Mouse (Mus musculus): ENCODE measurements around the gene Bcar1. TPM values are rescaled to one million over a fixed set of nuclear protein-coding genes. Genes with fewer than 3 reads are reported as not detected.
A peak's percentile ranks its signal among the peaks of the same experiment; 100 is the strongest.

The Bcar1 gene
- polyA plus RNA-seq, 1 experiment from 2014 or later: 39.5 TPM

GRCm38 (mm10) chr8:111727553-111727952, 16.1 kb downstream of the Bcar1 start:
- Histone ChIP-seq H3K9me3 (no peaks in the 10 kb centered on the region), H3K27me3 (no peaks in the 10 kb centered on the region), H3K9ac (replicated peaks) (no peak overlapping the region), H3K4me2 (no peak overlapping the region), H3K4me3 (replicated peaks) (no peak overlapping the region), H3K27ac (no peak overlapping the region), H3K36me3 (no peaks in the 10 kb centered on the region), H3K4me1 (replicated peaks) (peaks cover 46% of the 10 kb centered on the region)
- 63% methylated on average over 4 of the region's 4 CpGs for WGBS
- no peak for ATAC-seq (ENCODE audit: insufficient number of reproducible peaks, insufficient read depth, low FRiP score, low TSS enrichment, low read depth)

- peaks cover 41% of the 10 kb centered on the region for H3K4me1 ChIP-seq (replicated peaks)
- peak overlapping the region; percentile 70; the same call in 1 of the 2 replicates for H3K27ac ChIP-seq
- no peak overlapping the region for H3K4me3 ChIP-seq (replicated peaks)
- no peak for ATAC-seq (ENCODE audit: insufficient number of reproducible peaks, insufficient read depth, low FRiP score, low TSS enrichment, low read depth)
- WGBS: 66% methylated on average over 7 of the region's 7 CpGs
- no peaks in the 10 kb centered on the region for H3K9me3 ChIP-seq
- H3K27me3 ChIP-seq: no peaks in the 10 kb centered on the region
- peaks cover 1% of the 10 kb centered on the region; the same call in 1 of the 2 replicates for H3K36me3 ChIP-seq
- H3K4me2 ChIP-seq: no peak overlapping the region
- peak overlapping the region; percentile 40 for H3K9ac ChIP-seq (replicated peaks)
Observed at GRCm38 (mm10) chr8:111726102-111726900, 17.3 kb downstream of the Bcar1 start.

- H3K4me2 ChIP-seq: no peak overlapping the region
- no peaks in the 10 kb centered on the region for H3K9me3 ChIP-seq
- H3K27ac ChIP-seq: no peak overlapping the region
- H3K36me3 ChIP-seq: peaks cover 11% of the 10 kb centered on the region
- H3K4me3 ChIP-seq (replicated peaks): no peak overlapping the region
- H3K27me3 ChIP-seq: no peaks in the 10 kb centered on the region
- no peak for ATAC-seq (ENCODE audit: insufficient number of reproducible peaks, insufficient read depth, low FRiP score, low TSS enrichment, low read depth)
- H3K9ac ChIP-seq (replicated peaks): no peak overlapping the region
- peaks cover 31% of the 10 kb centered on the region for H3K4me1 ChIP-seq (replicated peaks)
- WGBS: 90% methylated on average over 6 of the region's 6 CpGs
Observed at GRCm38 (mm10) chr8:111725341-111725740, 18.3 kb downstream of the Bcar1 start.

- H3K9me3 ChIP-seq: no peaks in the 10 kb centered on the region
- no peak overlapping the region for H3K4me2 ChIP-seq
- no peak overlapping the region for H3K4me3 ChIP-seq (replicated peaks)
- peaks cover 18% of the 10 kb centered on the region for H3K4me1 ChIP-seq (replicated peaks)
- no peaks in the 10 kb centered on the region for H3K27me3 ChIP-seq
- H3K9ac ChIP-seq (replicated peaks): no peak overlapping the region
- ATAC-seq (ENCODE audit: insufficient number of reproducible peaks, insufficient read depth, low FRiP score, low TSS enrichment, low read depth): no peak
- WGBS: 58% methylated on average over 4 of the region's 4 CpGs
- peaks cover 56% of the 10 kb centered on the region for H3K36me3 ChIP-seq
- no peak overlapping the region for H3K27ac ChIP-seq
Observed at GRCm38 (mm10) chr8:111720115-111720544, 23.5 kb downstream of the Bcar1 start.

- H3K4me2 ChIP-seq: no peak overlapping the region
- H3K9me3 ChIP-seq: no peaks in the 10 kb centered on the region
- no peak for ATAC-seq (ENCODE audit: insufficient number of reproducible peaks, insufficient read depth, low FRiP score, low TSS enrichment, low read depth)
- no peaks in the 10 kb centered on the region for H3K27me3 ChIP-seq
- H3K4me3 ChIP-seq (replicated peaks): no peak overlapping the region
- no peak overlapping the region for H3K27ac ChIP-seq
- H3K4me1 ChIP-seq (replicated peaks): peaks cover 16% of the 10 kb centered on the region
- WGBS: 63% methylated on average over 5 of the region's 5 CpGs
- H3K36me3 ChIP-seq: peaks cover 68% of the 10 kb centered on the region
- H3K9ac ChIP-seq (replicated peaks): no peak overlapping the region
Observed at GRCm38 (mm10) chr8:111718937-111719336, 24.7 kb downstream of the Bcar1 start.

GRCm38 (mm10) chr8:111717866-111718265, 25.7 kb downstream of the Bcar1 start:
- Histone ChIP-seq H3K9ac (replicated peaks) (no peak overlapping the region), H3K36me3 (peaks cover 78% of the 10 kb centered on the region), H3K4me1 (replicated peaks) (peaks cover 16% of the 10 kb centered on the region), H3K9me3 (no peaks in the 10 kb centered on the region), H3K4me3 (replicated peaks) (no peak overlapping the region), H3K27ac (peak overlapping the region; percentile 46; the same call in 1 of the 2 replicates), H3K4me2 (no peak overlapping the region), H3K27me3 (no peaks in the 10 kb centered on the region)
- ATAC-seq (ENCODE audit: insufficient number of reproducible peaks, insufficient read depth, low FRiP score, low TSS enrichment, low read depth): no peak
- 83% methylated on average over 6 of the region's 6 CpGs for WGBS

- Histone ChIP-seq H3K4me1 (replicated peaks) (peaks cover 16% of the 10 kb centered on the region), H3K9ac (replicated peaks) (peak overlapping the region; percentile 5; the same call in 1 of the 2 replicates), H3K27me3 (no peaks in the 10 kb centered on the region), H3K36me3 (peaks cover 83% of the 10 kb centered on the region), H3K9me3 (no peaks in the 10 kb centered on the region), H3K4me3 (replicated peaks) (no peak overlapping the region), H3K27ac (peak overlapping the region; percentile 46), H3K4me2 (no peak overlapping the region)
- ATAC-seq (ENCODE audit: insufficient number of reproducible peaks, insufficient read depth, low FRiP score, low TSS enrichment, low read depth): no peak
- 89% methylated on average over 4 of the region's 4 CpGs for WGBS
Observed at GRCm38 (mm10) chr8:111717488-111717792, 26.2 kb downstream of the Bcar1 start.

- Histone ChIP-seq H3K27me3 (no peaks in the 10 kb centered on the region), H3K9me3 (no peaks in the 10 kb centered on the region), H3K4me1 (replicated peaks) (peaks cover 16% of the 10 kb centered on the region), H3K4me2 (no peak overlapping the region), H3K9ac (replicated peaks) (peak overlapping the region; percentile 5; the same call in 1 of the 2 replicates), H3K27ac (peak overlapping the region; percentile 46), H3K36me3 (peaks cover 89% of the 10 kb centered on the region), H3K4me3 (replicated peaks) (no peak overlapping the region)
- 77% methylated on average over 10 of the region's 10 CpGs for WGBS
- ATAC-seq (ENCODE audit: insufficient number of reproducible peaks, insufficient read depth, low FRiP score, low TSS enrichment, low read depth): no peak
Observed at GRCm38 (mm10) chr8:111716603-111717487, 26.8 kb downstream of the Bcar1 start.

- no peak for ATAC-seq (ENCODE audit: insufficient number of reproducible peaks, insufficient read depth, low FRiP score, low TSS enrichment, low read depth)
- Histone ChIP-seq H3K4me2 (no peak overlapping the region), H3K9me3 (no peaks in the 10 kb centered on the region), H3K36me3 (peaks cover 93% of the 10 kb centered on the region), H3K4me1 (replicated peaks) (peaks cover 16% of the 10 kb centered on the region), H3K27ac (no peak overlapping the region), H3K4me3 (replicated peaks) (no peak overlapping the region), H3K9ac (replicated peaks) (no peak overlapping the region), H3K27me3 (no peaks in the 10 kb centered on the region)
- WGBS: 88% methylated on average over 13 of the region's 13 CpGs
Observed at GRCm38 (mm10) chr8:111715514-111715913, 28.1 kb downstream of the Bcar1 start.

- Histone ChIP-seq H3K36me3 (peaks cover 93% of the 10 kb centered on the region), H3K4me3 (replicated peaks) (no peak overlapping the region), H3K27me3 (no peaks in the 10 kb centered on the region), H3K9me3 (no peaks in the 10 kb centered on the region), H3K4me2 (no peak overlapping the region), H3K4me1 (replicated peaks) (peaks cover 17% of the 10 kb centered on the region), H3K9ac (replicated peaks) (no peak overlapping the region), H3K27ac (no peak overlapping the region)
- WGBS: 93% methylated on average over 12 of the region's 12 CpGs
- no peak for ATAC-seq (ENCODE audit: insufficient number of reproducible peaks, insufficient read depth, low FRiP score, low TSS enrichment, low read depth)
Observed at GRCm38 (mm10) chr8:111714295-111714694, 29.3 kb downstream of the Bcar1 start.

- H3K9ac ChIP-seq (replicated peaks): no peak overlapping the region
- H3K27me3 ChIP-seq: no peaks in the 10 kb centered on the region
- H3K27ac ChIP-seq: no peak overlapping the region
- peaks cover 22% of the 10 kb centered on the region for H3K4me1 ChIP-seq (replicated peaks)
- H3K4me2 ChIP-seq: no peak overlapping the region
- H3K36me3 ChIP-seq: peaks cover 94% of the 10 kb centered on the region
- WGBS: 96% methylated on average over 25 of the region's 25 CpGs
- H3K4me3 ChIP-seq (replicated peaks): no peak overlapping the region
- no peak for ATAC-seq (ENCODE audit: insufficient number of reproducible peaks, insufficient read depth, low FRiP score, low TSS enrichment, low read depth)
- H3K9me3 ChIP-seq: no peaks in the 10 kb centered on the region
Observed at GRCm38 (mm10) chr8:111713817-111714216, 29.8 kb downstream of the Bcar1 start.
